Mouse (Mus musculus) testis, adult 2 months (tissue): Measurements from ENCODE around the gene Syn3. TPM values are rescaled to one million over a fixed set of nuclear protein-coding genes. Genes with fewer than 3 reads are reported as not detected.

Experiments used
- H3K27ac ChIP-seq: fragments of 200-500 bp; 2 replicates; pipeline ENCODE4 v1.5.1; 2012; ENCODE audit warnings: low read depth, low read length; ENCODE audit not compliant: control insufficient read depth, insufficient read depth
- H3K27me3 ChIP-seq: fragments of 200-500 bp; 2 replicates; pipeline ENCODE4 v1.6.1; 2012; ENCODE audit warnings: mild to moderate bottlenecking, low read length, moderate library complexity; ENCODE audit not compliant: control insufficient read depth, insufficient read depth
- H3K36me3 ChIP-seq: fragments of 200-500 bp; 2 replicates; pipeline ENCODE4 v1.6.1; 2012; ENCODE audit warnings: mild to moderate bottlenecking, low read length; ENCODE audit not compliant: control insufficient read depth, insufficient read depth
- H3K4me1 ChIP-seq: fragments of 200-500 bp; 2 replicates; pipeline ENCODE4 v1.6.1; 2012; ENCODE audit warnings: low read length; ENCODE audit not compliant: control insufficient read depth, insufficient read depth
- H3K4me3 ChIP-seq: fragments of 200-500 bp; 2 replicates; pipeline ENCODE4 v1.5.1; 2012; ENCODE audit warnings: low read depth, mild to moderate bottlenecking, low read length, moderate library complexity, mixed read lengths; ENCODE audit not compliant: control insufficient read depth
- CTCF ChIP-seq: fragments of 200-500 bp; IDR thresholded peaks from 2 replicates; pipeline ENCODE4 v1.5.1; 2012; ENCODE audit warnings: low read depth, mild to moderate bottlenecking, inconsistent platforms, low read length, moderate library complexity; ENCODE audit not compliant: control insufficient read depth, insufficient read depth, insufficient replicate concordance
- POLR2A ChIP-seq: fragments of 200-500 bp; IDR thresholded peaks from 2 replicates; pipeline ENCODE4 v1.6.1; 2012; ENCODE audit warnings: low read depth, mild to moderate bottlenecking, inconsistent platforms, low read length, moderate library complexity; ENCODE audit not compliant: control insufficient read depth
- polyA plus RNA-seq: library from polyadenylated mRNA; depleted of rRNA; stranded (reverse); fragments of >200 nt; gene quantifications from 2 replicates; pipeline ENCODE4 v1.2.3, GENCODE M21; 2012

Gene Syn3
- polyA plus RNA-seq, 1 experiment = 0.84 TPM

DNA sequence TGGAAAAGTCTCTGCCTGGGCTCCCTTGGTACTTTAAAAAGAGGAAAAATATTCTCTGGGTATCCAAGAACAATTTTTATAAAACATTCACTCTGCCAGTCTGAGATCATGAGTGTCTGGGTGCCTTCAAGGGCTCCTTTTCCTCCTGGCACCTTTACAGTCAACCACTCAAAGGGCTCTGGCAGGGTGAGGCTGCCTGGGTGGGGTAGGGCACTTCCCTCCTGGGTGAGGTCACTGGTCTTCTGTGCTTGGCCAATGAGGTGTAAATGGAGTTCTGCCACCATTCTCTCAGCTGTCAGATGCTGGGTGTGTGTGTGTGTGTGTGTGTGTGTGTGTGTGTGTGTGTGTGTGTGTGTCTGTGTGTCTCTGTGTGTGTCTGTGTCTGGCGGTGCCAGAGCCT, 39.1 kb downstream of the Syn3 start:
- Histone ChIP-seq H3K4me3 (no peak overlapping the region), H3K36me3 (no peaks in the 10 kb centered on the region), H3K4me1 (no peaks in the 10 kb centered on the region; the same call in 1 of the 2 replicates), H3K27ac (no peak overlapping the region), H3K27me3 (no peaks in the 10 kb centered on the region)
- TF ChIP-seq CTCF (no peak), POLR2A (no peak)

DNA sequence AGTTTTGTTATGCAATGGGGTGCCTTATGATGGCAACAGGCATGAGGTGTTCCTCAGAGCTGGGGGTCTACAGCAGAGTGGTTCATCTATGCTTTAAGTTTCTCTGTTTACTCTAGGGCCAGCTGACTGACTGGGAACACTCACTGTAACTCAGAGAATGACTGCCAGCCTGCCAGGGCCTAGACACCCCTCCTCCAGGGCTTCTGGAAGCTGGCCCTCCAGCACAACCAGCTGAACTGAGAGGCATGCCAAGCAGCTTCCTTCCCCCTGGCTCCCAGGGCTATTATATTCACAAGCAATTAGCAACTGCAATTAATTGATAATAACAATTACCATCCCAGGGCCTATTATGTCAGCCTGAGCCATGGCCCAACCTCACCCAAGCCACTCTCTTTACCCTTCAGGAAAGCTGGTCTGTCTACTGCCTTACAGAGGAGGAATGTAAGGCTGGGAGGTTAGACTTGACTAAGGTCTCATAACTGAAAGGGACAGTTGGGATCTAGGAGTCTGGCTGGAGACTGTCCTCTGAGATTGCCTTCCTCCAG, 41.0 kb downstream of the Syn3 start:
- no peaks in the 10 kb centered on the region; the same call in 1 of the 2 replicates for H3K4me1 ChIP-seq
- no peak overlapping the region for H3K27ac ChIP-seq
- TF ChIP-seq CTCF = no peak
- no peak for TF ChIP-seq POLR2A
- no peaks in the 10 kb centered on the region for H3K36me3 ChIP-seq
- no peak overlapping the region for H3K4me3 ChIP-seq
- no peaks in the 10 kb centered on the region for H3K27me3 ChIP-seq

DNA sequence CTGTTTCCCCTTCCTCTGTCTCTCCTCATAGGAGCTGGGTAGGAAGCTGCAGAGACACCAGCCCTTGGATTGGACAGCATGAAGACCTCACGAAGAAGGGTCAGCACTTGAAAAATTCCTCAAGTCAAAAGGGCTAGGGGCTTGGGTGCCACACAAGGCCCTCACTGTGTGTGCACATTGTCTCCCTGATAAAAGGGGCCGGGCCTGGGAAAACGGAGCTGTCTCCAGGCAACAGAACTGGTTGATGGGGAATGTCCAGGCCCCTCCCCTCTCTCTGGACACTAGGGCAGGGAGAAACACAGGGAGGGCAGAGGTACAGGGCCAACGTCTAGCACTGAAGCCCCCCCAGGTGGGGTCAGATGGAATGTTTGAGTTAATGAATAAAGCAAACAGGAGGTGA, 41.5 kb downstream of the Syn3 start:
- TF ChIP-seq POLR2A = no peak
- no peak for TF ChIP-seq CTCF
- no peaks in the 10 kb centered on the region for H3K36me3 ChIP-seq
- no peak overlapping the region for H3K4me3 ChIP-seq
- H3K27ac ChIP-seq = no peak overlapping the region
- H3K4me1 ChIP-seq = no peaks in the 10 kb centered on the region; the same call in 1 of the 2 replicates
- H3K27me3 ChIP-seq = no peaks in the 10 kb centered on the region

DNA sequence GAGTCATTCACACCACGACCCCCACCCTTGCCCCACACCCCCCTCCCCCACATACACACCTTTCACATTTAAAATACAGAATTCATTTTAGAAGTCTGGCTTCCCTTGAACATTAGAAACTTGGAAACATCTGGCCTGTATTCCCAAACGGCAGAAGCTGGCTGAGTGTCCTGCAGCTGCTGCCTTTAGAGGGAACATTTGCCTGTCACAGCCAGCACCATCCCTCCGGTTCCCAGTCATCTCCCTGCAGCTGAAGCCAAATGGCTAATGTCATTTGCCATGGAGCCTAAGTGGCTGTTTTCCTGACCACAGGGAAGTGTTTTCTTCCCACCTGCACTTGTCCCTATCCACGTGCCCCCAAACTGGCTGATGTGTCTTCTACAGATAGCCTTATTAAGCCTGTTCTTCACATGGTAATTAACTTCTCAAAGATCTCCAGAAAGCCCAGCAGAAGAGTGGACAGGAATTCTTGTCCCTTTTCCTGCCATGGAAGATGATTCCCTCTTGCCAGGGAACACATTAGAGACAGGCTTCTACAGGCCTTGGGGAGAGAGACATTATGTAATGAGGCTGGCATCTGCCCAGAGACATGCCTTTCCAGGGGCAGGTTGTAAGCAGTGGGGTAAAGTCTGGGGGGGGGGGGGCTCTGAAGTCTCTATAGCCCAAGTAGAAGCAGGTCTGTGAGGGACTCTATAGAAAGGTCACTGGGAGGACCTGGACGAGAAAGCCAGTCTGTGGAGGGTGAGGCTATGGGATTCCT, 43.2 kb downstream of the Syn3 start:
- H3K36me3 ChIP-seq = no peaks in the 10 kb centered on the region
- no peak overlapping the region for H3K27ac ChIP-seq
- no peaks in the 10 kb centered on the region; the same call in 1 of the 2 replicates for H3K4me1 ChIP-seq
- H3K4me3 ChIP-seq = no peak overlapping the region
- TF ChIP-seq CTCF = no peak
- TF ChIP-seq POLR2A = no peak
- no peaks in the 10 kb centered on the region for H3K27me3 ChIP-seq

DNA sequence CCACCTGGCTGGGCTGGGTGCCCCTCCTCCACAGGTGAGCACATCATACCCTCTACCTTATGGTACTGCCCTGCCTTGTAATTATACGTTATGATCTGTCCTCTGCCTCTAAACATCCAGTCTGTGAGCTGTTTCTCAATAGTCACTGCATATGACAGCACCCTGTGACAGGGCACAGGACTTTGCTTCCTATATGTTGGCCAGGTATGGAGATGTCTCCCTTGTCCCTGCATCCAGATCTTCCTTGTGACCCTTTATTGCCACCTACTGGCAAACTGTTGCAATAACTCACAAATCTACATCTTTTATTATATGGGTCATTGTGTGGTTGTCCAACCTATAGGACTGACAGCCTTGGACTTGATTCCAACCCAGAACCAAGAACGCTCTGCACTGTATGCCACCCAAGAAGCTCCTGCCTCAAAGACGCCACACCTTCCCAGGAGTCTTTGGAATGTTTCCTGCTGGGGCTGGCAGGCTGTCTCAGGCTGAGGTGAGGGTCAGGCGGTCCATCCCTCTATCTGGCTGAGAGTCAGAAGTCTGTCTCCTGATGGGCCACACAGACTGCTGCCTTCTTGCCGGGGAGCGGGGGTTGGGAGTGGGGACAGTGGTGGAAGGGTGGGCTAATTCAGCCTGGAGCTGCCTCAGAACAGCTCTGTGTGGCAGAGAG, 46.2 kb downstream of the Syn3 start:
- H3K36me3 ChIP-seq = no peaks in the 10 kb centered on the region
- H3K4me3 ChIP-seq = no peak overlapping the region
- H3K27me3 ChIP-seq = no peaks in the 10 kb centered on the region
- TF ChIP-seq POLR2A = no peak
- no peak for TF ChIP-seq CTCF
- no peaks in the 10 kb centered on the region; the same call in 1 of the 2 replicates for H3K4me1 ChIP-seq
- no peak overlapping the region for H3K27ac ChIP-seq

DNA sequence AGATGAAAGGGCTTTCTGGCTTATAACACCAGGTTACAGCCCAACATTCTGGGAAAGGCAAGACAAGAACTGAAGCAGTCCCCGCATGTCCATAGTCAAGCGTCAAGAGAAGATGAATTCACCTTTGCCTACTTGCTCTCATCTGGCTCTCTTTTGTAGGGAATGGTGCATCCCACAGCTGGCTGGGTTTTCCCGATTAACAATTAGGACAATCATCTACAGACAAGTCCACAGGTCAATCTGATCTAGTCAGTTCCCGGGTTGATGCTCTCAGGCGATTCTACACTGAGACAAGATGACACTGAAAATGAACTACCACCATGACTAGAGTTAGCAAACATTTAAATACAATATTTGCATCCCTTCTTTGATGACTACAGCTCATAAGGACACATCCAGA, 47.4 kb downstream of the Syn3 start:
- Histone ChIP-seq H3K36me3 (no peaks in the 10 kb centered on the region), H3K27me3 (no peaks in the 10 kb centered on the region), H3K4me3 (no peak overlapping the region), H3K4me1 (no peaks in the 10 kb centered on the region), H3K27ac (no peak overlapping the region)
- TF ChIP-seq POLR2A (no peak), CTCF (no peak)

DNA sequence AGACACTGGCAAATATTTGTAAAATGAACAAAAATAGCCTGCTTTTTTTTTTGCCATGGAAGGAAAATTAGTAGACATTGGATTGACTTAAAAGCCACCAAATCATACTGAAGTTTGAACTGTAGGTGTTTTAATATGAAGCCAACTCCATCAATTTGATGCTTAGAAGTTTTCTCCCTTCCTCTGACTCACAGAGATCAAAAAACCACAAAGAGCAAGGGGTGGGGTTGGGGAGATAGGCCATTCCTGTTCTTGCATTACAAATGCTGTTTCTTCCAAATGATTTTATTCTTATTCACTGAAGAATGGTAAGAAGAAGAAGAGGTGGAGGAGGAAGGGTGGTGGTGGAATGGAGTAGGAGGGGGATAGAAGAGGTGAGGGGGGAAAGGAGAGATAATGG, 52.0 kb downstream of the Syn3 start:
- TF ChIP-seq POLR2A (no peak), CTCF (no peak)
- no peaks in the 10 kb centered on the region for H3K36me3 ChIP-seq

More for the DNA sequence above, 52.0 kb downstream of the Syn3 start:
- Histone ChIP-seq H3K27me3 (no peaks in the 10 kb centered on the region), H3K4me1 (no peaks in the 10 kb centered on the region), H3K4me3 (no peak overlapping the region), H3K27ac (no peak overlapping the region)
